Mouse (Mus musculus) lung, adult 2 months (tissue): ENCODE measurements around the gene Nsrp1. TPM values are rescaled to one million over a fixed set of nuclear protein-coding genes. Genes with fewer than 3 reads are reported as not detected.
"Not testable (repeated sequence)": the region's sequence is repeated elsewhere in the genome, so short reads cannot be mapped to it uniquely, and the experiment has no call there.

Source experiments
- DNase-seq: peaks from one replicate; pipeline ENCODE4 v3.0.0; 2022
- H3K4me1 ChIP-seq: fragments of 200-500 bp; 2 replicates; pipeline ENCODE4 v1.6.1; 2011; ENCODE audit warnings: low read length; ENCODE audit not compliant: control insufficient read depth, insufficient read depth
- H3K4me3 ChIP-seq: fragments of 200-500 bp; replicated peaks from 2 replicates; pipeline ENCODE3; 2011; ENCODE audit warnings: low read depth, mild to moderate bottlenecking, control low read depth, low read length; ENCODE audit errors: extremely low read depth
- CTCF ChIP-seq: fragments of 200-500 bp; IDR thresholded peaks from 2 replicates; pipeline ENCODE4 v1.5.1; 2011; ENCODE audit warnings: mild to moderate bottlenecking, low read length, control low read depth; ENCODE audit not compliant: insufficient read depth
- POLR2A ChIP-seq: fragments of 200-500 bp; IDR thresholded peaks from 2 replicates; pipeline ENCODE4 v1.6.1; 2011; ENCODE audit warnings: low read depth, mild to moderate bottlenecking, control low read depth, low read length, borderline replicate concordance; ENCODE audit errors: extremely low read depth
- WGBS: fragments of 180-500 bp; shearing (Covaris S2); methylation state at CpG from one replicate; pipeline ENCODE4 v1.1.7; 2018; 5-methylcytosine and 5-hydroxymethylcytosine counted together
- polyA plus RNA-seq: library from polyadenylated mRNA; depleted of rRNA; stranded (reverse); fragments of >200 nt; gene quantifications from 2 replicates; pipeline ENCODE4 v1.2.3, GENCODE M21; 2012

Gene Nsrp1
- polyA plus RNA-seq, 1 experiment, result 1.8 TPM

DNA sequence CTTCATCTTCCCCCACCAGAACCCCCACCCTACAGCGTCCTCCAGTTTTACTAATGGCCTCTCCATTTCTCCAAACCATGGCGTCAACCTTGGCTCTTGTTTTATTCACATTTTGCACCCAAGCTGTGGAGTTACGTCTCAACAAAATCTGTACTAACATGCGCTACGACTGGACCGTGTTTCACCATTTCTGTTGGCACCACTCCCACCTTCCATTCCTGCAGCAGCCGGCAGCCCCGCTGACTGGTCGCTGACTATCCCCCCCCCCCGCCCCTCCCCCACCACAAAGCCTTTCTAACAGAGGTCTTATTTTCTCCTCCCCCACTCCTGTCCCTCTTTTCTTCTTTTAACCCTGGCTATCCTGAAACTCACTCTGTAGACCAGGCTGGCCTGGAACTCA lies 17.0 kb upstream of the Nsrp1 start:
- Histone ChIP-seq H3K4me1 (no peaks in the 10 kb centered on the region), H3K4me3 (no peak overlapping the region)
- 53% methylated on average over 10 of the region's 10 CpGs for WGBS
- DNase-seq, result no peak
- TF ChIP-seq CTCF (no peak), POLR2A (no peak)

DNA sequence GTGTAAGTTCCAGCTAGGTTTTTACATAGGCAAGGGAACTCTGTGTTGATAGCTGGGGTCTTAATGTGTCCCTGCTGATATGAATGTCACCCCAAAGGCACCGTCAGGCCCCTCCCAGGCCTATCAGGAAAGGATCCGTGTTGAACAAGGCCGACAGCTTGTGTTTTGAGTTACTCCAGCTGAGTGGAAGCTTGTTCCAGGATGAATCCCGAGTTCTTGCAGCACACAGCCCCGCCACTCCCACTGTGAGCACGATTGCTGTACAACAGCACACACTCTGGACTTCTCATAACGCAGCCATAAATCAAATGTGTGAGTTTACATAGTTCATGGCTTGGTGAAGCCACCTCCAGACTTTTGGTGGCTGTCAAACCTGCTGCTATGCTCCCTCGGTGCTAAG lies 15.9 kb upstream of the Nsrp1 start:
- WGBS, result 59% methylated on average over 8 of the region's 8 CpGs
- DNase-seq, result no peak
- TF ChIP-seq CTCF (no peak), POLR2A (no peak)
- Histone ChIP-seq H3K4me3 (no peak overlapping the region), H3K4me1 (no peaks in the 10 kb centered on the region)

DNA sequence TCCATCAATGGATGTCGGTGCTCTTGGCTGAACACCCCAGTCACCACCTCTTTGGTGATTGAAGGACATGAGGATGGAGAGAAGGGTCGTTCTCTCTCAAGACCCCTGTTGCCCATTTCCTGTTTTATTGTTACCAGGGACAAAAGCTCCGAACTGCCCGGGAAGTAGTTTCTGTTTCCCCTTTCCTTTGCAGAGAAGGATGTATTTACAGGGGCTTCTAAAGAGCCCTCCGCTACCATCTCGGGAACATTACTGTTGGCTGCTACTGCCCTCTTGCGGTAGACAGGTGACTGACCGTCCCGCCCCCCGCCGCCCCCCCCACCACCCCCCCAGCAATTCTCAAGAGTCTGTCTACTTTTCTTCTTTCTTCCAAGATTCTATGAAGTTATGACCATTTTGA lies 15.0 kb upstream of the Nsrp1 start:
- peak; percentile 46 for DNase-seq
- no peak for TF ChIP-seq POLR2A
- peak; percentile 57 for TF ChIP-seq CTCF
- WGBS, result 2% methylated on average over 11 of the region's 11 CpGs
- no peak overlapping the region for H3K4me3 ChIP-seq
- H3K4me1 ChIP-seq, result no peaks in the 10 kb centered on the region

DNA sequence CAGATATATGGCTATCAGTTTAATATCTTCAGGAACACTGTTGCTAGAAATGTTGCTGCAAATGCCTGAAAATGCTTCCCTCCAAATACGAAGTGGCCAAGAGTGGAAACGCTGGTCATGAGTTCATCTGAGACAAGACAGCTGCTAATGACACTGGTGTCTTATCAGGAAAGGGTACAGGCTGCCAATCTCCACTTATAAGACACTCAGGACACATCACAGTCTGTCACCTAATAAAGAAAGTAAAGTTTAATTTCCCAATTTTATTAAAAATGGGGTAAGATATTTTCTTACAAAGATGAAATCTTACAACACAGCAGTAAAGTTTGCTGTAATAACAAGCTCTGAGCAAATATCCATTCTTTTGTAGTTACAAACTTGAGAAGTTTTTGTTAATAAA lies 10.9 kb upstream of the Nsrp1 start:
- WGBS, result 56% methylated on average over 2 of the region's 2 CpGs
- Histone ChIP-seq H3K4me3 (no peak overlapping the region), H3K4me1 (no peaks in the 10 kb centered on the region)
- TF ChIP-seq POLR2A (no peak), CTCF (no peak)
- DNase-seq, result no peak

DNA sequence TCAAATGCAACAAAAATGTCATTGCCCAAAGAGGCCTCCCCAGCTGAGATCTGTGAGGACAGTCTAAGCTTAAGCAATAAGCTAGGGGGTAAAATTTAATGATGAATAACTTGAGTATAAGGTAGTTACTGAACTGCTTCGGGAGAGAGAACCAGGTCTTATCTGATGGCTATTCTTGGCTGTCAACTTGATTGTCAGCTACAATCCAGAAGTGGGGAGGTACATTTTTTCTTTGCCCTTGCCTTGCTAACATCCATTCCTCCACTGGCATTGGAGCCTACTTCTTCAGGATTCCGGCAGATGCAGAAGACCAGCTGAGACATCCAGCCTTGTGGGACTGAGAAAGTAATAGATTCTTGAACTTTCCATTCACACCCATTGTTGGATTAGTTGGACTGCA lies 8.8 kb upstream of the Nsrp1 start:
- Histone ChIP-seq H3K4me1 (no peaks in the 10 kb centered on the region), H3K4me3 (no peak overlapping the region)
- TF ChIP-seq CTCF, result no peak
- TF ChIP-seq POLR2A, result no peak
- 90% methylated on average over 2 of the region's 2 CpGs for WGBS
- no peak for DNase-seq

DNA sequence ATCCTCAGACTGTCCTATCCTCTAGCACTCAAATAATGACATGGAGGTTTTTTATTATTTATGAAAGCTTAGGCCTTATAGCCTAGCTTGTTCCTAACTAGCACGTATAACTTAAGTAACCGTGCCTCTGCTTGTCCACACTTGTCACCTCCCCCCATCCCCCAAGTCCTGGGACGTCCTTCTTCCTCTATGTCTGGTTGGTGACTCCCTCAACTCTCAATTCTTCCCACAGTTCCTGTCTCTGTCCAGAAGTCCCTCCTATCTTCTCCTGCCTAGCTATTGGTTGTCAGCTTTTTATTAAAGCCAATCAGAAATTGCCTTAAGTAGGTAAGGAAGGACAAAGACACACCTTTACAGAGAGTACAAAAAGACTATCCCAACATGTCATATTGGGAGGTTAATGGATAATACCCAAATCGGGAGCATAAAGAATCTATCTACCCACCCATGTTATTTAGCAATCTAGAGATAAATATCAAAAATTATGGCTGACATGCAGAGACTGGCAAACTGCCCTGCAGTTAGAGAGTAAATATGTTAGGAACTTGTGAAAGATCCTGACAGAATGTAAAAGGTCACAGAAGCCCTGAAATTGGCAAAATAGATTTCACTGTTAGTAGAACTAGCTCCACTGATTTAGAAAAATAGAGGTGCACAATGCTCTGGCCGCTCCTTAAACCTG lies 5.9 kb upstream of the Nsrp1 start:
- H3K4me3 ChIP-seq, result no peak overlapping the region
- no peak for TF ChIP-seq POLR2A
- TF ChIP-seq CTCF, result no peak
- 52% methylated on average over 5 of the region's 5 CpGs for WGBS
- H3K4me1 ChIP-seq, result no peaks in the 10 kb centered on the region
- DNase-seq, result no peak

DNA sequence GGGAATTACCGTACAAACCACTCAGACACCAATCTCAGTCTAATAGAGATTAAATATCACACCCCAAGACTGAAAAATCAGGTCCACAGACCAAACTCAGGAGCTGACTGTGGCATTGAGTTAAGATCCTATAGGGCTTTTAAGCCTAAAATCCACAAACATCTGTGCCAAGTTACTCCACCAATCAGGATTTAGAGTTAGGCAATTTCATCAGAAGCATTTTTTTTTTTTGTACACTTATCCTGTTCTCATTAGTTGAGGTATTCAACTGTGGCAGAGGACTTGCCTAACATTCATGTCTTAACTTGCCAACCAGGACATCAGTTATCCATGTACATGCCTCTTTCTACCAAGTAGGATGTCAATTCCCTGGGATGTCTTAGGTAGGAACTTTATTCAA lies 1.1 kb upstream of the Nsrp1 start:
- no peak for TF ChIP-seq POLR2A
- TF ChIP-seq CTCF, result no peak
- H3K4me1 ChIP-seq, result peaks cover 3% of the 10 kb centered on the region
- 100% methylated on average over 1 of the region's 1 CpGs for WGBS
- H3K4me3 ChIP-seq, result no peak overlapping the region
- no peak for DNase-seq

DNA sequence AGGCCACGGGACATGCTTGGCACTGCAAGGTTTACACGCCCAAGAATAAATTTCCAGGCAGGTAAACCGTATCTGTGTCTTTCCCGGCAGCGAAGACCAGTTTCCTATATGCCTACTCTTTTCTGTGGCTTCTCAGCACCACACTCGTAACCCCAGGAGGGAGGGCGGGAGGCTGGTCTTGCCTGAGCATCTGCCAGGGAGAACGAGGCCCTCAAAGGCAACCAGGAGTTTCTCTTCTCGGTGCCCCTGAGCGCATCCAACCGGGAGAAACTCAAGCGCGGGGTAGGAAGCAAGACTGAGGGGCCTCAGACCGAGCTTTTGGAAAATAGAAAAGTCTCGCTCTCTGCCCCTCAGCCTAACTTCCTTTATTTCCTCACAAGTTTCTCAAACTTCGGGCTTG lies 443 bp downstream of the Nsrp1 start:
- peak overlapping the region; percentile 93 for H3K4me3 ChIP-seq
- no peak for TF ChIP-seq CTCF
- TF ChIP-seq POLR2A, result no peak
- no peak for DNase-seq
- peaks cover 3% of the 10 kb centered on the region for H3K4me1 ChIP-seq
- 2% methylated on average over 16 of the region's 16 CpGs for WGBS

DNA sequence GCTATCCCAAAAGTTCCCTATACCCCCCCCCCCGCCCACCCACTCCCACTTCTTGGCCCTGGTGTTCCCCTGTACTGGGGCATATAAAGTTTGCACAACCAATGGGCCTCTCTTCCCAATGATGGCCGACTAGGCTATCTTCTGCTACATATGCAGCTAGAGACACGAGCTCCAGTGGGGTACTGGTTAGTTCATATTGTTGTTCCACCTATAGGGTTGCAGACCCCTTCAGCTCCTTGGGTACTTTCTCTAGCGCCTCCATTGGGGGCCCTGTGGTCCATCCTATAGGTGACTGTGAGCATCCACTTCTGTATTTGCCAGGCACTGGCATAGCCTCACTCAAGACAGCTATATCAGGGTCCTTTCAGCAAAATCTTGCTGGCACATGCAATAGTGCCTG lies 904 bp downstream of the Nsrp1 start:
- not testable (repeated sequence) for DNase-seq, H3K4me1 ChIP-seq
- 57% methylated on average over 4 of the region's 4 CpGs for WGBS
- peak overlapping the region; percentile 93 for H3K4me3 ChIP-seq

DNA sequence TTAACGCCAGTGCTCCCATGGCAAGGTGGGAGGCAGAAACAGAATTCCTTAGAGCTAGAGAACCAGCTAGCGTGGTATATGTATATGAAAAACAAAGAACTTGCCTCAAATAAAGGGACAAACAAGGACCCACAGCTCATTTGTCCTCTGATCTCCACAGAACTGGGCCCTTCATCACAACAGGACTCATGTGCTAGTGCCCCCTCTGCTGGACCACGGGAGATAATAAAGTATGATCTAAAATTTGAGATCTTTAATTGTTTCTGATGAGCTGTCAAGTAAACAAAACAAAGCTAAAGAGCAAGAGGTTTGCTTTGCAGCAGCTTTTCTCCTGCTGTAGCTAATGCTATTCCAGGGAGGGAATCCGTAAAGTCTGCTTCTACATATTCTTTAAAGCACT lies 7.5 kb downstream of the Nsrp1 start:
- Histone ChIP-seq H3K4me3 (no peak overlapping the region), H3K4me1 (no peaks in the 10 kb centered on the region)
- TF ChIP-seq CTCF, result peak; percentile 40
- no peak for TF ChIP-seq POLR2A
- DNase-seq, result no peak
- WGBS, result 67% methylated on average over 4 of the region's 4 CpGs
